Mouse (Mus musculus) gastrocnemius, postnatal 36 days (tissue): ENCODE results near the gene Vipr1. TPM values are rescaled to one million over a fixed set of nuclear protein-coding genes. Genes with fewer than 3 reads are reported as not detected.

Source experiments
- DNase-seq, 2 experiments: peaks; one replicate each; pipeline ENCODE4 v3.0.0; 2022
- intact Hi-C: fragments of 180-260 bp; cut with DNase I; formaldehyde crosslinking; loops from one replicate; pipeline ENCODE4 v1.15.1; 2025
- total RNA-seq, 2 experiments: library from RNA; stranded (reverse); gene quantifications; 2 replicates each; pipeline ENCODE4 v1.2.3; 2021

Gene Vipr1
- total RNA-seq, 2 experiments from 2014 or later = 1.8 to 4.5 TPM

DNA sequence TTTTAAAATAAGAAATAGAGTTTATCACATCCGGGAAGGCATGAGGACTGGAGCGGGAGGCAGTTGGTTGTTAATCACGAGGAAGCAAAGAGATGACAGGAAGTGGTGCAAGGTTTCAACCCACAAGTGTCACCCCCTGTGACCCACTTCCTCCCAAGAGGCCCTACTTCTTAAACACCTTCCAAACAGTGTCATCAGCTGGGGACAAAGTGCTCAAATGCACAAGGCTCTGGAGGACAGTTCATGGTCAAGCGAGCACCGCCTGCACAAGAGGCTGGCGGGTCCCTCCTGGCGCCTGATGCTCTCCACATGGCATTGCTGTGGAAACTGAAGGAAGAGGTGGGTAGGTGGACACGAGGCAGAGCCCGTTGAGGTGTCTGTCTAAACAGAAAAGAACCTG, 32.5 kb downstream of the Vipr1 start:
- DNase-seq = no peak
- intact Hi-C loops = loop anchor here (5.0 kb wide), 1 partner anchor 198 kb away; no protein-coding TSS in a partner anchor

DNA sequence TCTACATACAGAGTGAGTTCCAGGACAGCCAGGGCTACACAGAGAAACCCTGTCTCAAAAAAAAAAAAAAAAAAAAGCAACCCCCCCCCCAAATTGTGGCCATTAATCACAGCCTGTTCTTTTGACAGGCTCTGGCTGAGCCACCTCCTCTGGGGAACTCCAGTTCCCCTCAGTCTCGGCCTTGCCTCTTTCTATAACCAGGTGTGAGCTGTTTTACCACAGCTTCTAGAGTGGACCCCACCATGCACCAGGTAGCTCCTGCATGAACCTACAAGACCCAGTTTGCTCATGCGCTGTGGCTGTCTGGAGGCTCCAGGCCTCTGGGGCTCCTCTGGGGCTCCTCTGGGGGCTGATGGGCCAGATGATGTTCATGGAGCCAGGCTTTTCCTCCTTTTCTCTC, 33.0 kb downstream of the Vipr1 start:
- no peak for DNase-seq
- intact Hi-C loops = loop anchor here (5.0 kb wide), 1 partner anchor 198 kb away; no protein-coding TSS in a partner anchor

DNA sequence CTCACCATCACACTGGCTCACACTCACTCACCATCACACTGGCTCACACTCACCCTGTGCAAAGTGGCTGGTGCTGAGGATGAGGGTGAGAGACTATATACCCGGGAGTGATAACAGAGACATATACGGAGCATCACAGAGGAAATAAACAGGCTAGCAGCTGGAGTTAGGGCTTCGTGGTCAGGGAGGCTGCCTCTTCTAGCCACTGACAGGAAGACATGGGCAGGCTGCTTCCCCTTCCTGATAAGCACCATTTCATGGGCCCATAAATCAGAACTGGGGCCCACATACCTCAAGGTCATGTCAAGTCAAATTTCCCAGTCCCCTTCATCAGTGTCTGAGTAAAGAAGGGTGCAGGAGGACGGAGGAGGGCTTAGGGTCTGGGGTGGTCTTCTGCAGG, 34.6 kb downstream of the Vipr1 start:
- intact Hi-C loops = loop anchor here (5.0 kb wide), 1 partner anchor 200 kb away; no protein-coding TSS in a partner anchor

DNA sequence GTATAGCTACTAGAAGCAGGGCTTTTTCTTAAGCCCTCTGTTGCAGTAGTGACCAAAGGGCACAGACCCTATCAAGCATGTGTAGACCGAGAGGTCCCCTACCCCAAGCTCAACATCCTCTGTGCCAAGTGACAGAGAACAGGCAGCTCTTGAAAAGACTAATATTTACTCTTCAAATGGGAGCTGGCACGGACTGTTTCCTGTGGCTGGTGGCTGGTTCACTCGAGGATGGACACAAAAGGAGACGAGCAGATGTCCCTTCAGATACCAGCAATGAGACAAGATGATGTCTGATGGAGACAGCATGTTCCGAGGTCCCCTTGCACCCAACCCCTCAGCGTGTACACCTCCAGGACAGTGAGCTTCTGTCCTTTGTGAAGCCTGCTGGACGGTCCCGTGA, 35.0 kb downstream of the Vipr1 start:
- intact Hi-C loops = loop anchor here (5.0 kb wide), 1 partner anchor 200 kb away; no protein-coding TSS in a partner anchor
- DNase-seq = no peak

More for the DNA sequence above, 34.6 kb downstream of the Vipr1 start:
- DNase-seq = no peak

DNA sequence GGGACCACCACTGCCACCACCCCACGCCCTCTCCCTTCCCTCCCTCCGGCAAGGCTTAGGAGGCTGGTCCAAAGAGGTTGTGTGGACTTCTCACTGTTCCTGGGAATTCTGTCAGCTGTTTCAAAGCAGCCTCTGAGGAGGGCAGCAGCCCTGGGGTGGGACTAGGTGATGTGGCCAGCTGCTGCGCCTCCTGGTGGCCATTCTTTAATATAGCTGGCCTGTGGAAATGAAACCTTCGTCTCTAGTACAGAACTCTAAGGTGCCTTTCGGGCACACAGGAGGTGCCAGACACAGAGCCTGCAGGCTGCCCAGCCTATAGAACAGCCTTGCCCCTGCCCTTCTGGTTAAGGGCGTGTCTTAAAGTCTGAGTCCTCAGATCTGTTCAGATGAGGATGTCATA, 37.0 kb downstream of the Vipr1 start:
- DNase-seq = peak; percentile 45 to 48
- intact Hi-C loops = loop anchor here (2.0 to 5.0 kb wide), 2 partner anchors 37 to 202 kb away; partner anchors contain the start of genes Lyzl4 and Vipr1

DNA sequence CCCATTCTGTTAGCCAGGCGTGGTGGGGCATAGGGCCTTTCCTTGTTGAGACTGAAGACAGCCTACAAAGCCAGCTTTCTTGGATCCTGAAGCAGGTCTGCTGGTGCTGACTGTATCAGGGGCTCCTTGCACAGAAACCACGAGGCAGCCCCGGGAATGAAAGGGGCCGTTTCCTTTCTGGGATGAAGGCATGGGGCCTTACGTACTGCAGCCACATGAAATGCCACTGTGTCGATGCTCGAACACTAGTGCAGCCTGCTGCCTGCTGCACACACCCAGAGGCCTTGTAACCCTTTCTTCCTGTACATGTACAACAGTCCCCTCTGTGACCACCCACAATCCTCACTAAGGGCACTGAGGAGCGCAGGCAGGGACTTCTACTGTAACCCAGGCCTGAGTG, 38.7 kb downstream of the Vipr1 start:
- intact Hi-C loops = no loop called here
- DNase-seq = no peak

DNA sequence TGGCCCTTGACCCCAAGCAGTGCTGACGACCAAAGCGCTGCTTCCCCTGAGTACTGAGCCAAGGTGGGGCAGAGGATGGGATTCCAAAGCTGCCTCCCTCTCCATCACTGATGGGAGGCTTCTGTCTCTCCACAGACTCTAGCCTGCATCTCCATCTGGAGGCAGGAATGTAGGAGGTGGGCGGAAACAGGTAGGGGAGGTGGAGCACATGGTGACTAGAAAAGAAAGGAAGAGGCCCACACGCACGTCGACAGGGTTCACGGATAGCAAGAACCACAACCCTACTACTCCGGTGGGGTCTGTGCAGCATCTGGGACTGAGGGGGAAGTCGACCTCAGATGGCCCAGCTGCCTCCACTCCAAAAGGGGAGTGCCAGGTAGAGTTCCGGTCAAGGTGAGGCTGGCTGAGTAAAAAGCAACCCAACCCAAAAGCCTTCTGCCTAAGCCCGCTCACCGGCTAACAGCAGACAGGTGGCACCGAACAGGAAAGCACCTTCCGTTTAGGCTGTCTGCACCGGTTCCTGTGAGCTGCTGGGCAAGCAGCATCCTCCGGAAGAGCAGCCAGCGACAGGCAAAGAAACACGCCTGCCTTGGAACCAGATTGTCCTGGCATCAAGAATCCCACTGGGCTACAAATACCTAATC, 39.6 kb downstream of the Vipr1 start:
- intact Hi-C loops = no loop called here
- no peak for DNase-seq

DNA sequence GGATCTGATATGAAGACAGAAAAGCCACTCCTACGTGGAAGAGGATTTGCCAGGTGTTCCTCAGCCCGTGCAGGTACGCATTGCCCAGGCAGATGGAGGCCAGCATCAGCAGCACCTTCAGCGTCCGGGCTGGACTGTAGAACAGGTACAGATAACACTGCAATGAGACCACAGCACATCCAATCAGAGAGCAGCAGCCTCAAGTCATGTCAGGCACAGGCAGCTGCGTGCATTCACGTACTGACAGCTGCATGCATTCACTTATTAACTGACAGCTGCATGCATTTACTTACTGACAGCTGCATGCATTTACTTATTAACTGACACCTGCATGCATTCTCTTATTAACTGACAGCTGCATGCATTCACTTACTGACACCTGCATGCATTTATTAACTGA, 42.2 kb downstream of the Vipr1 start:
- intact Hi-C loops = no loop called here
- no peak for DNase-seq

DNA sequence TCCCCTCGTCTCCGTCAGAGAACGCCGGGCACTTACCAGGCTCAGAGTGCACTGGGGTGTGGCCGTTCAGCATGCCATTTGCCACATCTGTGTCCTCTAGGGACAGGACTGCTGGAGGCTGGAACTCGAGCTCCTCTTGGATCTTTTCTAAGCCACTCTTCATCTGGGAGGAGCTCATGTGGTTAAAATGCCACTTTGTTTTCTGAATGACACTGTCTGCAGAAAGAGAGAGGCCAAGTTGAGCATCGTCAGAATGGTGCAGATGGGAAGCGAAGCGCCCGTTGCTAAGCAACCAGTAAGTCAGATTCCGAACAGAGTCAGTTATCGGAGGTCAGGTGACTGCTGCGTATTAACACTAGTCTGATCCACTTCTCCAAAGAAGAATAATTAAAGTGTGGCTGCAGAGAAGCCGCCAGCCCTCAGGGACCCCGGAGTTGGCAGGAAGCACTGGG, 47.7 kb downstream of the Vipr1 start:
- intact Hi-C loops = no loop called here
- DNase-seq = no peak

DNA sequence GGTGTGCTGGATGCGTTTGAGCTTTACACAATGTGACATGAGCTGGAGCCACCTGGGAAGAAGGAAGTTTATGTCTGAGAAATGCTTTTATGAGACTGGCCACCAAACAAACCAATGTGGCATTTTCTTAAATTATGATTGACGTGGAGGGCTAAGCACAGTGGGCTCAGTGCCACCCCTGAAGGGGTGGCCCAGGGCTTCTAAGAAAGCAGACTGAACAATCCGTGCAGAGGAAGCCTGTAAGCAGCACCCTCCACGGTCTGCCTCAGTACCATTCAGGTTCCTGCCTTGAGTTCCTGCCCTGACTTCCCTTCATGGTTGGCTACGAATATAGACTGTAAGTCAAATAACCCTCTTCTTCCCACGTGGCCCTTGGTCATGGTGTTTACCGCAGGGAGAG, 48.2 kb downstream of the Vipr1 start:
- intact Hi-C loops = no loop called here
- DNase-seq = no peak

DNA sequence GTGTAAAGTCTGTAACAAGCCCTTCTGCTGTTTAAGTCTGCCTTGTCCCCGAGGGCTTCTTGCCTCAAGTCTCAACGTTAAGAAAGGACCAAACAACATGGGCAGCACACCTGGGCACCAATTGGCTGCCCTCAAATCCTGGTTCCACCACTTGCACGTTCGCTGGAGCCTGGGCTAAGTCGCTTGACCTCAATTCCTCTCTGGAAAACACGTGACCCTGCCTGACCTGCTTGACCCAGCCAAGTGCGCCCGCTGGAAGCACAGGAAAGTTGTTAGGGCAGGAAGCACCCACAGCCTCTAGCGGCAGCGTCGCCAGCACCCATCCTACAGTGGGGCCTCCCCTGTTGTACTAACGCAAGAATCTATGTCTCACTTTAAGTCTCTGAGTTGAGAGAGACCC, 52.2 kb downstream of the Vipr1 start:
- intact Hi-C loops = loop anchor here (5.0 kb wide), 1 partner anchor 133 kb away; no protein-coding TSS in a partner anchor
- no peak for DNase-seq

DNA sequence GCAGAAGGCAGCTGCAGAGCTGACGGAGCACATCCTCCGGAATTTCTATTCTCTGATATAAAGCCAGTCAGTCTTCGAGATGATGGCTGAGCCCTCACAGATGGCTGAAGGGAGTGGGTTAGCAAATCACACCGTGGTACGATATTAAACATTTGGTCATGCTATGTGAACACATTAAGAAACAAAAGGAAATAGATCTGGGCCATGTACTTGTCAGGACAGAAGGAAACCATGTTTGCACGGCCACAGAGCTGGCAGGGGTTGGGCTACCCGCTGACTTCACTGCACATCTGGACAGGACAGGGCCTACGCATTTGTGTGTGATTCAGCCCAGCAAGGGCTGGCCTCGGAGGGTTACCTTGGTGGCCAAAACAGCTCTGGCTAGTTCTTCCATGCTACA, 54.1 kb downstream of the Vipr1 start:
- intact Hi-C loops = loop anchor here (5.0 kb wide), 1 partner anchor 131 kb away; no protein-coding TSS in a partner anchor

DNA sequence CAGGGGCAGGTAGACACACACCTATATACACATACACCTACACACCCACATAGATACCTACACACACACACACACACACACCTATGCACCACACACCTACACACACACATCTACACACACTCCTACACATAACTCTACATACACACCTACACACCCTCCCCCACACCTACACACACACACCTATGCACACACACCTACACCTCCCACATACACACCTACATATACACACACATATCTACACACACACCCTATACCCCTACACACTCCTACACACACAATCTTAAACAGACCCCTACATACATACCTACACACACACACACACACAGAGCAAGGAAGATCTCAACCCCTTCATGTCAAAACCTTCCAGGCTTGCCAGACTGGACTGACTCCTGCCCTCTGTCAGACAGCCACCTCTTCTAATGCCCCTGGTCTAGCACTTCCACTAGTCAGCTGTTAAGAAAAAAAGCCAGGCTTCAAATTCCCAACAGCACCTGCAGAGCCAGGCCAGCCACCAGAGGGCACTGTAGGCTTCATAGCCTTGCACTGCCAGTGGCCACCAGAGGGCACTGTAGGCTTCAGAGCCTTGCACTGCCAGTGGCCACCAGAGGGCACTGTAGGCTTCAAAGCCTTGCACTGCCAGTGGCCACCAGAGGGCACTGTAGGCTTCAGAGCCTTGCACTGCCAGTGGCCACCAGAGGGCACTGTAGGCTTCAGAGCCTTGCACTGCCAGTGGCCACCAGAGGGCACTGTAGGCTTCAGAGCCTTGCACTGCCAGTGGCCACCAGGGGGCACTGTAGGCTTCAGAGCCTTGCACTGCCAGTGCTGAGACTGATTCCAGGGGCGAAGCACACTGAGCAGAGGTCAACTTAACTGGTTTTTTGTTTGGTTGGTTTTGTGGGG, 54.9 kb downstream of the Vipr1 start:
- DNase-seq = peak; percentile 42 to 74
- intact Hi-C loops = loop anchor here (5.0 kb wide), 1 partner anchor 130 kb away; no protein-coding TSS in a partner anchor

More for the DNA sequence above, 54.1 kb downstream of the Vipr1 start:
- DNase-seq = no peak

DNA sequence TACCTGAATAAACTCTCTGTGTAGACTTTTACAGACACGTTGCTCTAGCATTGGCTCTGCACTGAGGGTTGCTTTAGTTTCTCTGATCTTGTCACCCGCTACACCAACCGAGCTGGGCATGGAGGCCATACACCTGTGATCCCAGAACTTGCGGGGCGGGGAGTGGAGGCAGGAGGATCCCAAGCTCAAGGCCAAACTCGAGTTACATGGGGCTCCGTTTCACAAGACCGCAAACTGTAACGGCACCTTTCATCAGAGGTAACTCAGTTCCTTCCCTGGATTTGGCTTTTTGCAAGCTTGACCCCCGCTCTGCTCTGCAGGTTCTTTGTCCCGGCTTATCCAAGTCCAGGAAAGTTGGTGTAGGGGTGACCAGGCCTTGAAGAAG, 61.7 kb downstream of the Vipr1 start:
- DNase-seq = no peak
- intact Hi-C loops = no loop called here

DNA sequence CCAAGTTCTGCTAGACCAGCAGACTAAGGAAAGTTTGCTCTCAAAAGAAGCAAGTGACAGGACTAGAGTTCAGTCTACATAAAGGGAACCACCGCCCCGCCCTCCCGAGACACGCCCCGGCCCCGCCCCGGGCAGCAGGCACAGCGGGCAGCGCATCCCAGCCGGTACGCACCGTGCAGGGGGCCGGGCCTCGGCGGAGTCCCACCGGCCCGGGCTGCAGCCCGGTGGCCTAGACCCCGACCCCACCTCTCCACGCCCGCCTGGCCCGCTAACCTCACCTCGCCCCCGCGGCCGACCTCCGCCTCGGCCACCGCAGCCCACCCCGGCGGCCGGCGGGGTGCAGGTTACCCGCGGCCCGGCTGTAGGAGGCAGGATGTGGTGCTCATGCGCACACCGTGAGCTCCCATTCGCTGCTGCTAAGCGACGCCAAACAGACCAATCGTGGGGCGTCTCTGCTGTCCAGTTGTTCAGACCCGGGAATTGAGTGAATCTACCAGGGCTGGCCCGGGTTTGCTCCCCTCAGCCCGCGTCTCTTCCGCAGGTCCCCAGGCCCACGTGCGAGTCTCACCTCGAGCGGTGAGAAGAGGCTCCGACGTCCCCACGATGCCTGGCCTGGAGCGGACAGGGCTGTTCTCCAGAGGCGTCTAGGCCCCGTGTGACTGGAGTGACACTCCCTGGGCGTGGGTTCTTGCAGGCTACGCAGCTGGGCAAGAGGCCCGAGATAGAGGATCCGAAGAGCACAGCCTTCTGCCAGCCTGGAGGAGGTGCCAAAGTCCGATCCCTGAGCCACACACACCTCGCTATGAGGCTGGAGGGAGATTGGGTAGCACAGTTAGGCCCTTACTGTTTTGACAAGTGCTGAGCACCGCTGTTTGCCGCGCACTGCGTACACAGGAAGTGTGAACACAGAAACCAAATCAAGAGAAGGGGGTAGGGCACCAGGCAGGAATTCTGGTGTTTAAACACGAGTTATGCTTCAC, 62.4 kb downstream of the Vipr1 start, which contains the start of gene Sec22c:
Gene Sec22c (minus strand): TSS at position 845 of the 980 bp plus-strand sequence.
- DNase-seq = peak; percentile 82 to 92
- intact Hi-C loops = no loop called here

DNA sequence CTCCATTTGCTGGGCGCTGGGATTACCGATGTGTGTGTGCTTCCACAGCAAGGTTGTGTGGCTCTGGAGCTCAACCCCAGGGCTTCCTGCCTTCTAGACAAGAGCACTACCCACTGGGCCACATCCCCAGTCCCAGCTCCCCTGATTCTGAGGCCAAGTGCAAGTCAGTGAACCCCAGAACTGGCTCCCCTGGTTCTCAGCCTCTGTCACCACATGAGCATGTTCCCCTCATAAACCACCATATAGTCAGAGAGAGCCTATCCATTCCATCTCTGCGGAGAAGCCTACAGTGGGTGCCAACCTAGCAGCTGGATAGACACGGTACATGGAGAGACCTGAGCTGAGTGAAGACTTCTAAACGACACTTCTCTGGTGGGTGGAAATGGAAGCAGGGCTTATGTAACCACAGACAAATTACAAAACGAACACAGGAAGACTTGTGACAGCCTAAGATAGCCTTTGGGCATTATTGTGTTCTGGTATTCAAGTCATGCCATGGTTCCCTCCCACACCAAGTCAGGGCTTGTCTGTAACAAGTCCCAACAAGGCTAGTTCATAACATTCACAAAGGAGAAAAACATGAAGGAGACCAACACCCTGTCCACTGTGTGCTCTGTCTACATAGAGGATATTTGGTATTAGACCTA, 63.6 kb downstream of the Vipr1 start:
- no peak for DNase-seq
- intact Hi-C loops = no loop called here

DNA sequence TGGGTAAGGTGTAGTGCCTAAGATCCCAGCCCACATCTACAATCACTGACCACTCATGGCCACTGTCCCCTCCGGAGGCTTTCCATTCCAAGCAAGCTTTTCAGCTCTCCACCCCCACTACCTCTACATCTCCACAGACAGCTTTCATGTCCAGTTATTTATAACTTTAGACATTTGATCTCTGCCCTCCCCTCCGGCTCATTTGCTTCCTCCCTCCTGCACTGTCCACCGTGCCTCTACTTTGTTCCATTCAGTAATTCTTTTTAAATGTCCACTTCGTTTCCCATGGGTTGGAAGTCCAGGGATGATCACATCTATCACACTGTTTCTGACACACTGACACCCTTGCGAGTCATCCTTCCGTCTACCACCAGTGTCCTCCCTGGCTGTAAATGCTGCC, 65.3 kb downstream of the Vipr1 start:
- no peak for DNase-seq
- intact Hi-C loops = no loop called here

DNA sequence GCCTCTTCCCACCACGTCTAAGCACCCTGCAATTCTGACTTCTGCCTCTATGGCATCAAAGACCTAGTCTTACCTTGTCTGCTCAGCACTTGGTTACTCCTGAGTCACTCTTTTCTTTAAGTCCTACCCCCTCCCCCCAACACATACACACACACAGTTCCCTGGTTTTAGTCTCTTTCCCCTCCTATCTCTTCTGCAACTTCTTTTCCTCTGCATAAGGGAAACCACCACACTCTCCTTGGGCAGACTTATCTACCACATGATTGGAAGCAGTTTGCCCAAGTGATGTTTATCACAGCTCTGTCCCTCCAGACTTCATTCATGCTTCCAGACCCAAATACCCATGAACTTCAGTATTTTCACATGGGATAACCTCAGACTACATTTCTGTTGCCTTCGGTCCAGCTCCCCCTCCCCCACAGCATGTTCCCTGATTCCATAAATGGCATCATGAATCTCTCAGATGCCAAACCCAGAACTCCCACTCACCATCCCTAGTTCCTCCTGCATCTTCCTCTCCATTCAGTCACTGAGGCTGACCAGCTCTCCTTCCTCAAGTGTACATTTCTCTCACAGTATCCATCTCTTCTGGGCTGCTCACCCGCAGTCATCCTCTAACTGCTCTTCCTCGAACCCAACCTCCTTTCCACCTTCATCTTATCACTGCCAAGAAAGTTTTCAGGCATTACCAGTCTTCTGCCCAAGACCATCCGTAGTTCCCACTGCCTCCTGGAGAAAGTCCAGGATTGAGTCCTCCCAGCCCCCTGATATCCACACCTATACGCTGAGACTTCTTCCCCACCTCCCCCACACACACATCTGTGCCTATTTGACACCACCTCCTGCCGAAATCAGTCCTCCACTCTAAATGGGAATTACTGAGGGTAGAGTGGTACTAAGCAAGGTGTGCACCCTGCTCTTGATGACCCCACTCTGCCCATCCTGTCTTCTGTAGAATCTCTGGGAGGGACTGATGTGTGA, 66.3 kb downstream of the Vipr1 start:
- intact Hi-C loops = no loop called here
- no peak for DNase-seq
